Mouse (Mus musculus): ENCODE results near the gene Sufu. TPM values are rescaled to one million over a fixed set of nuclear protein-coding genes. Genes with fewer than 3 reads are reported as not detected.

The Sufu gene
- polyA plus RNA-seq, 1 experiment from 2014 or later = 19.0 TPM

Other genes with a start within 250 kb of the Sufu start
- gene Pitx3, start 248.6 kb upstream of the Sufu start, polyA plus RNA-seq (2015; fragmentation: Nextera tagmentation; extraction: Ambion mirVana) = 1.6 and 2.0 TPM in 2 replicates
- 62.8 and 66.9 TPM in 2 replicates for gene Gbf1, start 244.4 kb upstream of the Sufu start, polyA plus RNA-seq (2015; fragmentation: Nextera tagmentation; extraction: Ambion mirVana)
- gene Nfkb2, start 92.6 kb upstream of the Sufu start, polyA plus RNA-seq (2015; fragmentation: Nextera tagmentation; extraction: Ambion mirVana) = 1.3 and 1.5 TPM in 2 replicates
- gene Psd, start 69.7 kb upstream of the Sufu start, polyA plus RNA-seq (2015; fragmentation: Nextera tagmentation; extraction: Ambion mirVana) = 129 and 146 TPM in 2 replicates
- gene Fbxl15, start 68.7 kb upstream of the Sufu start, polyA plus RNA-seq (2015; fragmentation: Nextera tagmentation; extraction: Ambion mirVana) = 49.5 and 51.3 TPM in 2 replicates
- 313 and 332 TPM in 2 replicates for gene Cuedc2, start 58.2 kb upstream of the Sufu start, polyA plus RNA-seq (2015; fragmentation: Nextera tagmentation; extraction: Ambion mirVana)
- 10.7 and 11.8 TPM in 2 replicates for gene Mfsd13a, start 55.8 kb upstream of the Sufu start, polyA plus RNA-seq (2015; fragmentation: Nextera tagmentation; extraction: Ambion mirVana)
- gene 2310034G01Rik, start 46.6 kb upstream of the Sufu start, polyA plus RNA-seq (2015; fragmentation: Nextera tagmentation; extraction: Ambion mirVana) = 1.4 and 2.7 TPM in 2 replicates
- gene Actr1a, start 1.1 kb upstream of the Sufu start, polyA plus RNA-seq (2015; fragmentation: Nextera tagmentation; extraction: Ambion mirVana) = 378 and 383 TPM in 2 replicates
- 25.9 and 26.8 TPM in 2 replicates for gene Trim8, start 104.8 kb downstream of the Sufu start, polyA plus RNA-seq (2015; fragmentation: Nextera tagmentation; extraction: Ambion mirVana)
- 213 and 226 TPM in 2 replicates for gene Arl3, start 176.3 kb downstream of the Sufu start, polyA plus RNA-seq (2015; fragmentation: Nextera tagmentation; extraction: Ambion mirVana)
- 9.7 and 12.8 TPM in 2 replicates for gene Sfxn2, start 176.5 kb downstream of the Sufu start, polyA plus RNA-seq (2015; fragmentation: Nextera tagmentation; extraction: Ambion mirVana)
- gene Wbp1l, start 202.2 kb downstream of the Sufu start, polyA plus RNA-seq (2015; fragmentation: Nextera tagmentation; extraction: Ambion mirVana) = 34.0 and 34.8 TPM in 2 replicates

All from midbrain, embryonic 16.5 days (tissue).